Mouse (Mus musculus) kidney, postnatal 4 days (tissue): ENCODE data around the gene Cdk5.

ENCODE experiments used
- DNase-seq, 2 experiments: peaks; one replicate each; pipeline ENCODE4 v3.0.0; 2021; ENCODE audit warnings: mixed read lengths in 2 of 2

Gene Cdk5

DNA sequence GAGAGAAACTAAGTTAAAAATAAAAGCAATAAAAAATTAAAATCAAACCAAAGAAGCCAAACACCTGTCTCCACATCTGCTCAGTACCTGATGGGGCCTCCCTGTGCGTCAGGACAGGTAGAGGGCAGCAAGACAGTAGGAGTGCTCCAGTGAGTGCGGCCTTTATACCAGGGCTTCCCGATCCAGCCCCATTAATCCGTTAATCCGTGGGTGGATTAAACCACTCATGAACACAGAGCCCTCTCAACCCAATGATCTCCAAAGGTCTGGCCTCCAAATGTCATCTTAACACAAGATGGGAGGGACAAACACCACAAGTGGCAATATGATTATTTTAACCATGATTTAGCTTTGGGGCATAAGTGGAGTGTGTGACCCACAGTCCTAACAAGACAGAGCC lies 49.5 kb downstream of the Cdk5 start:
- no peak for DNase-seq

DNA sequence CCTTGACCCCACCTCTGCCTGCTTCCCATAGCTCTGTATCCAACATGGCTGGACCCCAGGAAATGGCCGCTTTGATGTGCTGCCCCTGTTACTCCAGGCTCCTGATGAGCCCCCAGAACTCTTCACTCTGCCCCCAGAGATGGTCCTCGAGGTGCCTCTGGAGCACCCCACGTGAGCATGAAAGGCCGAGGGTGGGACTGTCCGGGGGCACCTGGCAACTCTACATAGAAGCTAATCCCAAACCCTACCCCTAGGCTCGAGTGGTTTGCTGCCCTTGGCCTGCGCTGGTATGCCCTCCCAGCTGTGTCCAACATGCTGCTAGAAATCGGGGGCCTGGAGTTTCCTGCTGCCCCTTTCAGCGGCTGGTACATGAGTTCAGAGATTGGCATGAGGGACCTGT lies 53.6 kb downstream of the Cdk5 start:
- no peak for DNase-seq
